Mouse (Mus musculus) adrenal gland, postnatal 25 days (tissue): Measurements from ENCODE around the gene Bbs9. TPM values are rescaled to one million over a fixed set of nuclear protein-coding genes. Genes with fewer than 3 reads are reported as not detected.
"Not testable (repeated sequence)": the region's sequence is repeated elsewhere in the genome, so short reads cannot be mapped to it uniquely, and the experiment has no call there.

Experiments used
- DNase-seq: peaks from one replicate; pipeline ENCODE4 v3.0.0; 2021; ENCODE audit warnings: mixed read lengths
- total RNA-seq: library from RNA; stranded (reverse); gene quantifications from 2 replicates; pipeline ENCODE4 v1.2.3, GENCODE M21; 2021

Gene Bbs9
- total RNA-seq, 1 experiment from 2014 or later = 15.3 TPM

DNA sequence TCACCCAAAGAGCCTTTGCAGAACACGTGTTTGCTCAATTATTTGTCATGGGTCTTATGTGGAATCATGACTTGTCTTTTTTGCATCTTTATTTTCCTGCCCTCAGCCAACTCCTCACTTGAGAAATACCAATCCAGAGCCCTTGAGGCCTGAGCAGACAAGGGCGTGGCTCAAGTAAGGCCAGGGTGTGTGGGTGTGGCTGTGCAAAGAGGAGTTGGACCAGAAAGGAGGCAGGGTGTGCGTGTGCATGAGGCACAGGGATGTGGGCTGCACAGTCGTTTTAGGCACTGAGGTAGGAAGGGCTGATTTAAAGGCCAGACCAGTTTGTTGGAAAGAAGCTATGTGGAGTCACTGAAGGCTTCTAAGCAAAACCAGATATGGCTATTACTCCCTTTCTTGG is 373.7 kb downstream of the Bbs9 start:
- DNase-seq = no peak

DNA sequence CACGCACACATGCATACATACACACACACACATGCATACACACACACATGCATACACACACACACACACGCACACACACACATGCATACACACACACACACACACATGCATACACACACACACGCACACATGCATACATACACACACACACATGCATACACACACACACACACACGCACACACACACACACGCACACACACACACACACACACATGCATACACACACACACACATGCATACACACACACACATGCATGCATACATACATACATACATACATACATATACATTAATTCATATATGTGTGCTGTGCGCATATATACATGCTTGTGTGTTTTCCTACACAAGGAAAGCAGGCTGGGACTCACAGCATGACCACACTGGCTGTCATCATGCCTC is 393.6 kb downstream of the Bbs9 start:
- not testable (repeated sequence) for DNase-seq

DNA sequence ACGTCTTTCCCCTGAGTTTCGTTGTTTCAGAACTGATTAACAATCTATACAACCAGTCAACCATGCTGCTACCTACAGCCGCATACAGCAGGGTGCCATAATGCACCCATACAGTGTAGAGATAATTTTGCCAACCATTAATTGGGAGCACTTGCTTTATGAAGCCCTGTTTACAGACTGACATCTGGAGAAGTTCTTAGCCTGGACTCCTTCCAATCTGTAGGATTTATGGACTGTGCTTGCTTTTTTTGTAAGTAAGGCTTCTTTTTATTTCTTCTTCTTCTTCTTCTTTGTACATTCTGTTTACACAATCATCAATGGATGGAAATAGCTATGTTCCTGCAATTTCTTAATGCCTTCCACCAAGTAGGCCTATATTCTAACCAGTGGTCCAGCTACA is 395.1 kb downstream of the Bbs9 start:
- no peak for DNase-seq

DNA sequence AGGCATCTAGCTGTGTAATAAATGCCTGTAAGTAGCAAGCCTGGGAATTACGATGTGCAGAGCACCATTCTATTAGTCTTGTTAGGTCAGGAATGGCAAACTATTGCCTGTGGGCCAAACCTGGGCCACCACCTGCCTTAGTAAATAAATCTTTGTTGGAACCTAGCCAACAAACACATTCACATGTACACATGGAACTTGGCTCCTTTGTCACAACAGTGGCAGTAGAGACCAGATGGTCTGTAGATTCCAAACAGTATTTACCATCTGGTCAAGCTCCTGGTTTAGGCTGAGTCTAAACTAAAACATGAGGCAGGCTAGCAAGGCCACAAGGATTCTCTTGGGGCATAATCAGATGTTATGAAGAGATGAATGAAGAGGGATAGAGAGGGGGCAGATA is 399.7 kb downstream of the Bbs9 start:
- no peak for DNase-seq

DNA sequence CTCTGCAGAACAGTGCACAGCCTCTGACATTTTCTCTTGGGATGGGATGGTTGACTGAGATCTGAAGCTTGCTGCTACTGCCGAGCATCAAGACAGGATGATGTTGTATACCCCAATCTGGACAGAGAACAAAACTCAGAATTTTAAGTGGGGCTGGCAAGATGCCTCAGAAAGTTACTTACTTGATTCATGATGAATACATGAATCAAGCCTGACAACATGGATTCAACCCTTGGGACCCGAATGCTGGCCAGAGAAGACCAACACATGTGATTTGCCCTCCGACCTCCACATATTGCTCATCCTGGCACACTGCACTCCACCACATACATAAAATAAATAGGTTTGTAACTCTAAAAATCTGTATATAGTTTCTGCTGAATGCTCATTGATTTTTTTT is 403.8 kb downstream of the Bbs9 start:
- DNase-seq = no peak

DNA sequence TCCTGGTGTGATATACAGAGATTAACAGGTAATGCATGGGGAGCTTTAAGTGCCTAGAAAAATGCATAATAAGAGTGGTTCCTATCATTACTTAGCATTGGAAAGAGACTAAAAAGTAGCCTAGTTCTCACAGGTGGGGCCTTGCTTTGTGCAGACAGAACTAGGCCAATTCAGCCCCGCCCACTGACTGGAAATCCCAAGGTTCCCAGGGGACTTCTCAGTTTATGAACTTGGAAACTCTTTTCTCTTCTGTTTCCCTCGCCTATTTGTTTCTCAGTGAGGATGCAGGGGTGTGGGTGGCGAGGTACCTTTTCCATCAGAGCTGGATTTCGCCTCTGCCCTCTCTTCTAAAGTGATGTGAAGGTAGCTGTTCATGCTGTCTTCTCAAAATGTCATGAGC is 410.8 kb downstream of the Bbs9 start:
- no peak for DNase-seq

DNA sequence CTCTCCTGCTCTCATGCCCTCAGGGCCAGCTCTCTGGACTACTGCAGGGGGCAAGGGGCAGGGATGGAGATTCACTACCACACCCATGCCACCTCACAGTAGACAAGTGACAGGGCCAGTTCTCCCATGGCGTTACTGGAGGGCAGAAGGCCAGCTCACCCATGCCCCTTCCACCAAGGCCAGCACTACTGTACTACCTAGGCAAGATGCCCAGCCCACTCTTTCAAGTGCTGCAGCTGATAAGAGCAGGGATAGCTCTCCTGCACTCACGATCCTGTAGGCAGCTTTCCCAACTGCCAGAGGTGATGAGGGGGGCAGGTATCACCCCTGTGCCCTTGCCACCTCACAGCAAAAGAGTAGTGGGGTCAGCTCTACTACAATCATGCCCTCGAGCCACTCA is 429.9 kb downstream of the Bbs9 start:
- DNase-seq = no peak

DNA sequence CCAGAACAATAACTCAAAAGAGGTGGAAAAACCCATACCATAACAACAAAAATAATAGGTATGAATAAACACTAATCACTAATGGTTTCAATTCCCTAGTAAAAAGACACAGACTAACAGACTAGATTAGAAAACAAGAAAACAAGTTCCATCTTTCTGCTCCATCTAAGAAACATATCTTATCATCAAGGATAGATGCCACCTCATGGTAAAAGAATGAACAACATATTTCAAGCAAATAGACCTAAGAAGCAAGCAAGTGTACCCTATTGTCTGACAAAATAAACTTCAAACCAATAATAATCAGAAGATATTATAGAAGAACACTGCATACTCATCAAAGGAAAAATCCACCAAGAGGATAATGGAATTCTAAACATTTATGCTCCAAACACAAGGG is 441.3 kb downstream of the Bbs9 start:
- no peak for DNase-seq

DNA sequence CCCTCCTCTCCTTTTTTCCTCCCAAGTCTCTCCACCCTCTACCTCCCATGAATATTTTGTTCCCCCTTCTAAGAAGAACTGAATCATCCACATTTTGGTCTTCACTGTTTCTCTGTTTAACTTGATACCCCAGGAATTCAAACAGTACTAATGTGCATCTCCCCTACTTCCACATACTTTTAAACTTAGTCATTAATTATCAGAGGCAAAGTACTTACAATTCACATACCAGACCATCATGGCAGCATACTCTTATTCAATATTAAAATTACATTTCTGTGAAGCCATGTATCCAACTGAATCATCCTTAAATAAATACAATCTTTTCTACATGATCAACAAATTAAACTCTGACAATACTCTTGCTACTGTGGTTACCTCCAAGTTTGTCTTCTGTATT is 460.1 kb downstream of the Bbs9 start:
- no peak for DNase-seq

Other genes with a start within 250 kb of the Bbs9 start
- 0.82 and 1.1 TPM in 2 replicates for gene Zfp599, start 215.8 kb upstream of the Bbs9 start, total RNA-seq
- 7.9 and 11.0 TPM in 2 replicates for gene Zfp810, start 168.1 kb upstream of the Bbs9 start, total RNA-seq
- 8.6 and 15.6 TPM in 2 replicates for gene Anln, start 86.5 kb upstream of the Bbs9 start, total RNA-seq
- gene 9530077C05Rik, start 64.2 kb upstream of the Bbs9 start, total RNA-seq = 6.6 and 7.2 TPM in 2 replicates
- gene Gm17545, start 21.4 kb upstream of the Bbs9 start, total RNA-seq = not detected in 2 replicates
- 38.4 and 42.4 TPM in 2 replicates for gene Rp9, start 6.0 kb upstream of the Bbs9 start, total RNA-seq